Comparison of ENCODE assay signal across 14 mouse cellular contexts in genomic region chr7:62026635-62027034, GRCm38 (mm10).
"Had no signal": no experiment of that assay in that cellular context is flagged by ENCODE, and none has a peak within 500 bp of the region (broad histone marks: within the 10 kb centered on the region; RNA-seq: fewer than 3 reads in every experiment).

No protein-coding gene starts in this region.

- H3K4me1 ChIP-seq: limb, embryonic 12.5 days; liver, embryonic 13.5 days; lung, embryonic 15.5 days; neural tube, embryonic 15.5 days had no signal

- H3K4me3 ChIP-seq: layer of hippocampus, adult 2 months; limb, embryonic 12.5 days; liver, embryonic 13.5 days; lung, embryonic 15.5 days; myocyte; neural tube, embryonic 15.5 days had no signal

- H3K36me3 ChIP-seq: limb, embryonic 12.5 days; liver, embryonic 13.5 days; lung, embryonic 15.5 days; neural tube, embryonic 15.5 days had no signal

- H3K27ac ChIP-seq: kidney, postnatal 0 days; layer of hippocampus, adult 2 months; limb, embryonic 12.5 days; liver, embryonic 13.5 days; lung, embryonic 15.5 days; neural tube, embryonic 15.5 days; stomach, postnatal 0 days had no signal

- ATAC-seq: liver, postnatal 0 days had no signal

- H3K4me2 ChIP-seq: limb, embryonic 12.5 days; liver, embryonic 13.5 days; lung, embryonic 15.5 days; neural tube, embryonic 15.5 days had no signal

- H3K9me3 ChIP-seq: liver, embryonic 13.5 days; lung, embryonic 15.5 days; neural tube, embryonic 15.5 days had no signal

- H3K9ac ChIP-seq: limb, embryonic 12.5 days; liver, embryonic 13.5 days; liver, postnatal 0 days; lung, embryonic 15.5 days; neural tube, embryonic 15.5 days had no signal

- H3K27me3 ChIP-seq: limb, embryonic 12.5 days; liver, embryonic 13.5 days; lung, embryonic 15.5 days; neural tube, embryonic 15.5 days had no signal

- DNase-seq: kidney, postnatal 4 days; liver; liver, embryonic 13.5 days; liver, postnatal 0 days; lung, postnatal 14 days; right cerebral cortex, adult 18-20 months; right cerebral cortex, postnatal 25 days had no signal
